Mouse (Mus musculus) cortical plate, adult 2 months (tissue): ENCODE results near the gene Sox30.

Source experiments
- CTCF ChIP-seq: fragments of 200-500 bp; IDR thresholded peaks from 2 replicates; pipeline ENCODE4 v1.5.1; 2011; ENCODE audit warnings: mild to moderate bottlenecking, control low read depth, low read length; ENCODE audit not compliant: insufficient read depth; ENCODE audit errors: extremely low read depth
- POLR2A ChIP-seq: fragments of 200-500 bp; IDR thresholded peaks from 2 replicates; pipeline ENCODE4 v1.6.1; 2011; ENCODE audit warnings: mild to moderate bottlenecking, low read length, control low read depth; ENCODE audit not compliant: insufficient read depth; ENCODE audit errors: extremely low read depth

DNA sequence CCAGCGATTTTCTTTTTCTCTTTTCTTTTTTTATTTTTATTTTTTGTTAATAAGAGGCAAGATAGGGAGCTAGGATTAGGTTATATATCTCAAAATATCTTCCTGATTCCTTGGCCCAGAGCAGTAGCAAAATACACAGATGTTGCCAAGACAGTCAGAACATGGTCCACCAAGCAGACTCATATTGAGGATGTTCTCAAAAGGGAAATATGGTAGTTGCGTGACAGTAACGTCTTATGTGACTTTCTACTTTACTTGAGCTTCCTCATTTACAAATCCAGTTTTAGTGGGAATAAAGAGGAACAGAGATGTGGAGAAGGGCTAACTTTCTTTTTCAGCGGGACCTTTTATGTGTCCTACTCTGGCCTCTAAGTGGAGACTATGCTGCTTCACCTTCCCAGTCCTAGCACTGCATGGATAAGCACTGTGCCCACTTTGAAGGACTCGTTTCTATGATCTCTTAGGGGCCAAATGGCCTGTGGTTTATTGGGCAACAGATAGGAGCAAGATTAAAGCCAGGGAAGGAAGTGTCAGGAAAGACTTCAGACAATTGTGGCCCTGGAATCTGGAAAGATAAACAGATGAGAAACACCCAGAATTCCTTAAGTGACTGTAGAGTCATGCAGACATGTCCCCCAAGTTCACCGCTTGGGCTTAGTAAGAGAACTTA lies 81.8 kb downstream of the Sox30 start:
- TF ChIP-seq POLR2A (no peak), CTCF (no peak)
